Mouse (Mus musculus) MEL (cell line): Measurements from ENCODE around the gene Col4a4.

Experiments
- CTCF ChIP-seq, 3 experiments: IDR thresholded peaks in 2 of 3; conservative IDR thresholded peaks in 1 of 3; 2 replicates each; pipeline ENCODE4 v1.5.1; 2011 to 2012; ENCODE audit warnings: low read length in 3 of 3, low read depth in 2 of 3, mild to moderate bottlenecking in 2 of 3, improper control_type of control experiment in 1 of 3, inconsistent platforms in 1 of 3, mixed read lengths in 1 of 3, moderate library complexity in 1 of 3; ENCODE audit not compliant: control insufficient read depth in 1 of 3, insufficient read depth in 1 of 3, poor library complexity in 1 of 3, severe bottlenecking in 1 of 3
- EP300 ChIP-seq, 2 experiments: IDR thresholded peaks; 2 replicates each; pipeline ENCODE4 v1.6.1; 2011; ENCODE audit warnings: improper control_type of control experiment in 2 of 2, low read length in 2 of 2, low read depth in 1 of 2, mild to moderate bottlenecking in 1 of 2
- KAT2A ChIP-seq: conservative IDR thresholded peaks from 2 replicates; pipeline ENCODE4 v1.6.1; 2012; ENCODE audit warnings: low read depth, low read length, improper control_type of control experiment, inconsistent platforms
- MEF2A ChIP-seq: IDR thresholded peaks from 2 replicates; pipeline ENCODE4 v1.6.1; 2014; ENCODE audit warnings: low read depth, mild to moderate bottlenecking, inconsistent platforms, low read length, improper control_type of control experiment; ENCODE audit not compliant: poor library complexity, insufficient replicate concordance, severe bottlenecking; ENCODE audit errors: extremely low read depth
- MXI1 ChIP-seq: IDR thresholded peaks from 2 replicates; pipeline ENCODE4 v1.6.1; 2011; ENCODE audit warnings: mild to moderate bottlenecking, low read depth, low read length, improper control_type of control experiment
- MYB ChIP-seq: IDR thresholded peaks from 2 replicates; pipeline ENCODE4 v1.6.1; 2011; ENCODE audit warnings: mild to moderate bottlenecking, low read depth, low read length, improper control_type of control experiment
- POLR2A ChIP-seq, 2 experiments: IDR thresholded peaks; 2 replicates each; pipeline ENCODE4 v1.6.1; 2011 to 2012; ENCODE audit warnings: low read length in 2 of 2, mild to moderate bottlenecking in 2 of 2, control low read depth in 1 of 2, improper control_type of control experiment in 1 of 2, low read depth in 1 of 2, moderate library complexity in 1 of 2; ENCODE audit not compliant: control insufficient read depth in 1 of 2, insufficient read depth in 1 of 2, poor library complexity in 1 of 2
- USF1 ChIP-seq: IDR thresholded peaks from 2 replicates; pipeline ENCODE4 v1.6.1; 2014; ENCODE audit warnings: low read depth, mild to moderate bottlenecking, inconsistent platforms, low read length, improper control_type of control experiment, moderate library complexity
- ZMIZ1 ChIP-seq: IDR thresholded peaks from 2 replicates; pipeline ENCODE4 v1.6.1; 2012; ENCODE audit warnings: low read depth, mild to moderate bottlenecking, inconsistent platforms, low read length, improper control_type of control experiment, moderate library complexity

GRCm38 (mm10) chr1:82454031-82454430 lies 132.6 kb downstream of the Col4a4 start:
- TF ChIP-seq EP300 (IDR thresholded peaks at IDR 0.05; ENCODE audit: low read depth in 1 of 2, low read length in 2 of 2): no peak
- TF ChIP-seq KAT2A: no peak
- TF ChIP-seq MXI1: no peak
- TF ChIP-seq POLR2A (IDR thresholded peaks at IDR 0.05; ENCODE audit: control insufficient read depth in 1 of 2, insufficient read depth in 1 of 2, low read depth in 1 of 2, low read length in 2 of 2, poor library complexity in 1 of 2): no peak
- no peak for TF ChIP-seq CTCF (IDR thresholded peaks at IDR 0.05 in 2 of 3, conservative IDR thresholded peaks at IDR 0.05 in 1 of 3; ENCODE audit: control insufficient read depth in 1 of 3, insufficient read depth in 1 of 3, low read depth in 2 of 3, low read length in 3 of 3, poor library complexity in 1 of 3, severe bottlenecking in 1 of 3)
- TF ChIP-seq ZMIZ1: no peak
- no peak for TF ChIP-seq USF1
- no peak for TF ChIP-seq MYB
- no peak for TF ChIP-seq MEF2A
